Mouse (Mus musculus) CH12.LX (cell line): ENCODE results near the gene Dazap1.

Experiments
- CHD1 ChIP-seq: IDR thresholded peaks from 2 replicates; pipeline ENCODE4 v1.6.1; 2012; ENCODE audit warnings: low read depth, low read length, improper control_type of control experiment, inconsistent platforms
- CTCF ChIP-seq, 2 experiments: IDR thresholded peaks in 1 of 2; conservative IDR thresholded peaks in 1 of 2; 2 replicates each; pipeline ENCODE4 v1.5.1; 2011 to 2012; ENCODE audit warnings: low read depth in 2 of 2, low read length in 2 of 2, improper control_type of control experiment in 1 of 2, inconsistent platforms in 1 of 2, mild to moderate bottlenecking in 1 of 2, moderate library complexity in 1 of 2
- GABPA ChIP-seq: IDR thresholded peaks from 2 replicates; pipeline ENCODE4 v1.6.1; 2012; ENCODE audit warnings: low read depth, low read length, improper control_type of control experiment, inconsistent platforms; ENCODE audit not compliant: insufficient replicate concordance
- MAZ ChIP-seq: IDR thresholded peaks from 2 replicates; pipeline ENCODE4 v1.6.1; 2012; ENCODE audit warnings: low read depth, mild to moderate bottlenecking, inconsistent platforms, low read length, improper control_type of control experiment, moderate library complexity
- POLR2A ChIP-seq: IDR thresholded peaks from 2 replicates; pipeline ENCODE4 v1.6.1; 2011; ENCODE audit warnings: low read depth, mild to moderate bottlenecking, improper control_type of control experiment, low read length
- SIN3A ChIP-seq: IDR thresholded peaks from 2 replicates; pipeline ENCODE4 v1.6.1; 2012; ENCODE audit warnings: low read length, improper control_type of control experiment, inconsistent platforms
- UBTF ChIP-seq: IDR thresholded peaks from 2 replicates; pipeline ENCODE4 v1.6.1; 2012; ENCODE audit warnings: low read depth, mild to moderate bottlenecking, inconsistent platforms, low read length, improper control_type of control experiment, moderate library complexity
- ZMIZ1 ChIP-seq: IDR thresholded peaks from 2 replicates; pipeline ENCODE4 v1.6.1; 2012; ENCODE audit warnings: low read depth, mild to moderate bottlenecking, inconsistent platforms, low read length, improper control_type of control experiment

- TF ChIP-seq MAZ (no peak), POLR2A (no peak), ZMIZ1 (no peak), GABPA (no peak), CTCF (conservative IDR thresholded peaks at IDR 0.05 in 1 of 2, IDR thresholded peaks at IDR 0.05 in 1 of 2; ENCODE audit: low read depth in 2 of 2, low read length in 2 of 2) (no peak), CHD1 (no peak), SIN3A (no peak), UBTF (no peak)
Observed at GRCm38 (mm10) chr10:80271870-80272585, 10.7 kb downstream of the Dazap1 start.
